Mouse (Mus musculus) limb, embryonic 12.5 days (tissue): Measurements from ENCODE around the gene Rtl10. TPM values are rescaled to one million over a fixed set of nuclear protein-coding genes. Genes with fewer than 3 reads are reported as not detected.
A peak's percentile ranks its signal among the peaks of the same experiment; 100 is the strongest.

Source experiments
- ATAC-seq: fragments of 200-750 bp; cut with Nextera tagmentation; 2 replicates; pipeline ENCODE4 v1.8.0; 2017; ENCODE audit warnings: low read depth, moderate TSS enrichment; ENCODE audit not compliant: insufficient number of reproducible peaks, insufficient read depth, low FRiP score, low TSS enrichment
- H3K27ac ChIP-seq: fragments of 300-500 bp; sonication (generic); 2 replicates; pipeline ENCODE4 v1.5.1; 2016; ENCODE audit warnings: mild to moderate bottlenecking, moderate library complexity
- H3K27me3 ChIP-seq: fragments of 300-500 bp; sonication (generic); 2 replicates; pipeline ENCODE4 v1.6.1; 2016; ENCODE audit warnings: mild to moderate bottlenecking, moderate library complexity
- H3K36me3 ChIP-seq: fragments of 300-500 bp; sonication (generic); 2 replicates; pipeline ENCODE4 v1.6.1; 2016; ENCODE audit warnings: mild to moderate bottlenecking, moderate library complexity
- H3K4me1 ChIP-seq: fragments of 300-500 bp; sonication (generic); replicated peaks from 2 replicates; pipeline ENCODE4 v1.6.1; 2016
- H3K4me2 ChIP-seq: fragments of 300-500 bp; sonication (generic); 2 replicates; pipeline ENCODE4 v1.6.1; 2016; ENCODE audit warnings: mild to moderate bottlenecking, moderate library complexity
- H3K4me3 ChIP-seq: fragments of 300-500 bp; sonication (generic); replicated peaks from 2 replicates; pipeline ENCODE4 v1.5.1; 2016; ENCODE audit warnings: mild to moderate bottlenecking
- H3K9ac ChIP-seq: fragments of 300-500 bp; sonication (generic); replicated peaks from 2 replicates; pipeline ENCODE4 v1.6.1; 2016; ENCODE audit warnings: mild to moderate bottlenecking, moderate library complexity
- H3K9me3 ChIP-seq: fragments of 300-500 bp; sonication (generic); 2 replicates; pipeline ENCODE4 v1.6.1; 2016; ENCODE audit warnings: mild to moderate bottlenecking, moderate library complexity
- WGBS: fragments of 180-500 bp; shearing (Covaris S2); methylation state at CpG from one replicate; pipeline ENCODE4 v1.1.7; 2016; 5-methylcytosine and 5-hydroxymethylcytosine counted together
- polyA plus RNA-seq: library from polyadenylated mRNA; unstranded; fragments of >200 nt; fragmentation: Nextera tagmentation; extraction: Ambion mirVana; gene quantifications from 2 replicates; pipeline ENCODE4 v1.2.1, GENCODE M21; 2016

Gene Rtl10
- polyA plus RNA-seq, 1 experiment from 2014 or later = 4.2 TPM

GRCm38 (mm10) chr16:18482431-18482830, 16.3 kb upstream of the Rtl10 start:
- no peaks in the 10 kb centered on the region for H3K9me3 ChIP-seq
- 91% methylated on average over 3 of the region's 3 CpGs for WGBS
- ATAC-seq = no peak
- H3K4me3 ChIP-seq = no peak overlapping the region
- no peak overlapping the region for H3K4me2 ChIP-seq
- no peaks in the 10 kb centered on the region for H3K27me3 ChIP-seq
- peaks cover 23% of the 10 kb centered on the region for H3K4me1 ChIP-seq
- H3K27ac ChIP-seq = no peak overlapping the region
- H3K36me3 ChIP-seq = no peaks in the 10 kb centered on the region
- H3K9ac ChIP-seq = no peak overlapping the region

- H3K27me3 ChIP-seq = no peaks in the 10 kb centered on the region
- H3K4me3 ChIP-seq = no peak overlapping the region
- H3K4me2 ChIP-seq = no peak overlapping the region
- no peaks in the 10 kb centered on the region for H3K36me3 ChIP-seq
- no peak overlapping the region for H3K9ac ChIP-seq
- ATAC-seq = no peak
- WGBS = 75% methylated on average over 5 of the region's 5 CpGs
- H3K4me1 ChIP-seq = peaks cover 23% of the 10 kb centered on the region
- no peaks in the 10 kb centered on the region for H3K9me3 ChIP-seq
- H3K27ac ChIP-seq = no peak overlapping the region
Observed at GRCm38 (mm10) chr16:18483839-18484238, 14.9 kb upstream of the Rtl10 start.

GRCm38 (mm10) chr16:18484386-18484785, 14.3 kb upstream of the Rtl10 start:
- Histone ChIP-seq H3K36me3 (no peaks in the 10 kb centered on the region), H3K27ac (peak overlapping the region; percentile 47), H3K9me3 (no peaks in the 10 kb centered on the region), H3K9ac (no peak overlapping the region), H3K4me2 (no peak overlapping the region), H3K4me1 (peaks cover 23% of the 10 kb centered on the region), H3K27me3 (no peaks in the 10 kb centered on the region), H3K4me3 (no peak overlapping the region)
- ATAC-seq = no peak
- 54% methylated on average over 4 of the region's 4 CpGs for WGBS

- Histone ChIP-seq H3K36me3 (no peaks in the 10 kb centered on the region), H3K4me3 (no peak overlapping the region), H3K4me2 (no peak overlapping the region), H3K9ac (no peak overlapping the region), H3K9me3 (no peaks in the 10 kb centered on the region), H3K27me3 (no peaks in the 10 kb centered on the region), H3K27ac (peak overlapping the region; percentile 47), H3K4me1 (peaks cover 19% of the 10 kb centered on the region)
- ATAC-seq = no peak
- WGBS = 65% methylated on average over 5 of the region's 5 CpGs
Observed at GRCm38 (mm10) chr16:18484794-18485435, 13.8 kb upstream of the Rtl10 start.

GRCm38 (mm10) chr16:18486126-18486525, 12.6 kb upstream of the Rtl10 start:
- Histone ChIP-seq H3K9me3 (no peaks in the 10 kb centered on the region), H3K27me3 (no peaks in the 10 kb centered on the region), H3K4me3 (no peak overlapping the region), H3K36me3 (no peaks in the 10 kb centered on the region), H3K4me2 (no peak overlapping the region), H3K27ac (no peak overlapping the region), H3K9ac (no peak overlapping the region), H3K4me1 (peaks cover 17% of the 10 kb centered on the region)
- WGBS = 81% methylated on average over 2 of the region's 2 CpGs
- no peak for ATAC-seq

GRCm38 (mm10) chr16:18490281-18490680, 8.4 kb upstream of the Rtl10 start:
- Histone ChIP-seq H3K4me1 (no peaks in the 10 kb centered on the region), H3K4me3 (no peak overlapping the region), H3K36me3 (no peaks in the 10 kb centered on the region), H3K4me2 (no peak overlapping the region), H3K9me3 (no peaks in the 10 kb centered on the region), H3K27ac (no peak overlapping the region), H3K9ac (no peak overlapping the region), H3K27me3 (no peaks in the 10 kb centered on the region)
- no peak for ATAC-seq
- 98% methylated on average over 3 of the region's 3 CpGs for WGBS

- no peak overlapping the region for H3K9ac ChIP-seq
- H3K4me1 ChIP-seq = no peaks in the 10 kb centered on the region
- no peak overlapping the region for H3K4me2 ChIP-seq
- no peaks in the 10 kb centered on the region for H3K36me3 ChIP-seq
- no peak overlapping the region for H3K4me3 ChIP-seq
- 66% methylated on average over 1 of the region's 1 CpGs for WGBS
- no peaks in the 10 kb centered on the region for H3K27me3 ChIP-seq
- H3K9me3 ChIP-seq = no peaks in the 10 kb centered on the region
- no peak; the same call in 1 of the 2 replicates for ATAC-seq
- no peak overlapping the region for H3K27ac ChIP-seq
Observed at GRCm38 (mm10) chr16:18490894-18491293, 7.8 kb upstream of the Rtl10 start.

- H3K4me3 ChIP-seq = peak overlapping the region; percentile 76
- ATAC-seq = peak; percentile 53; the same call in 1 of the 2 replicates
- peak overlapping the region; percentile 74 for H3K9ac ChIP-seq
- WGBS = 7% methylated on average over 6 of the region's 6 CpGs
- H3K27ac ChIP-seq = peak overlapping the region; percentile 90
- H3K4me2 ChIP-seq = peak overlapping the region; percentile 88
- H3K9me3 ChIP-seq = no peaks in the 10 kb centered on the region
- H3K27me3 ChIP-seq = no peaks in the 10 kb centered on the region
- H3K36me3 ChIP-seq = peaks cover 23% of the 10 kb centered on the region
- H3K4me1 ChIP-seq = peaks cover 20% of the 10 kb centered on the region
Observed at GRCm38 (mm10) chr16:18497865-18498515, 711 bp upstream of the Rtl10 start.

GRCm38 (mm10) chr16:18498996-18499395, 295 bp downstream of the Rtl10 start:
- H3K9ac ChIP-seq = peak overlapping the region; percentile 74
- ATAC-seq = no peak
- H3K27me3 ChIP-seq = no peaks in the 10 kb centered on the region
- peak overlapping the region; percentile 71 for H3K27ac ChIP-seq
- peak overlapping the region; percentile 76 for H3K4me3 ChIP-seq
- H3K9me3 ChIP-seq = no peaks in the 10 kb centered on the region
- peaks cover 20% of the 10 kb centered on the region for H3K4me1 ChIP-seq
- H3K36me3 ChIP-seq = peaks cover 32% of the 10 kb centered on the region
- H3K4me2 ChIP-seq = peak overlapping the region; percentile 88
- WGBS = under 1% methylated on average over 24 of the region's 24 CpGs

GRCm38 (mm10) chr16:18501531-18501930, 2.8 kb downstream of the Rtl10 start:
- no peaks in the 10 kb centered on the region for H3K27me3 ChIP-seq
- ATAC-seq = no peak
- H3K27ac ChIP-seq = no peak overlapping the region
- no peak overlapping the region for H3K4me2 ChIP-seq
- WGBS = 93% methylated on average over 6 of the region's 6 CpGs
- H3K4me3 ChIP-seq = no peak overlapping the region
- H3K9me3 ChIP-seq = no peaks in the 10 kb centered on the region
- H3K9ac ChIP-seq = 0 out of 2 replicates have a peak overlapping the region, but pooled peaks have one; percentile 18
- peaks cover 20% of the 10 kb centered on the region for H3K4me1 ChIP-seq
- peaks cover 43% of the 10 kb centered on the region for H3K36me3 ChIP-seq

- H3K4me3 ChIP-seq = no peak overlapping the region
- peaks cover 43% of the 10 kb centered on the region for H3K36me3 ChIP-seq
- H3K4me2 ChIP-seq = no peak overlapping the region
- no peaks in the 10 kb centered on the region for H3K9me3 ChIP-seq
- no peak overlapping the region for H3K27ac ChIP-seq
- no peak overlapping the region for H3K9ac ChIP-seq
- WGBS = 87% methylated on average over 14 of the region's 14 CpGs
- H3K4me1 ChIP-seq = peaks cover 27% of the 10 kb centered on the region
- ATAC-seq = no peak
- H3K27me3 ChIP-seq = no peaks in the 10 kb centered on the region
Observed at GRCm38 (mm10) chr16:18503566-18504342, 5.1 kb downstream of the Rtl10 start.
